Mouse (Mus musculus): ENCODE data around the gene Asprv1.

DNA sequence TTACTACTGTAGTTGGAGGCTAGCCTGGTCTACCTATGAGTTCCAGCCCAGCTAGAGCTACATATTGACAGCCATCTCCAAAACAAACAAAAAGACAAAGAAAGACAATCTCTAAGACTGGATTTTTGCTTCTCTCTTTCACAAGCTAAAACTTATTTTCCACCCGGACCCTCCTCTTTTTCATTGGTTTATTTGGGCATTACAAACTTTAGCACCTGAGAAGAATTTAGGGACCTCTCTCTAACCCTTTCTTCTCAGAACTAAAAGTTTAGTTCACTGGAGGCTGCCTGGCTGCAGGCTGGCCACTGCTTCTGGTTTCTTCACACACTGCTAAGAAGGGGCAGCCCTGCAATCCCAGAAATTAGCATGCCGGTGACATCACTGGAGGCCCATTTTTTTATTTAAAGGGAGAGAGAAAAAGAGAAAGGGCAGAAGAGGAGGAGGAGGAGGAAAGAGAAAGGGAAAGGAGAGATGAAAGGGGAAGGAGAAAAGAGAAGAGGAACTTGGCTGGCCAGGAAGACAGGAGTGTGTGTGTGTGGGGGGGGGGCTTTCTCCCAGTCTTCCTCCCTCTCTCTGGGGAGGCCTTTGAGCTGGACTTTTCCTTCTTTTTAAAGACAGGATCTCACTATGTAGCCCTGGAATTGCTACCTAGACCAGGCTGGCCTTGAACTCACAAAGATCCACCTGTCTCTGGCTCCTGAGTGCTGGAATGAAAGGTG, 48.7 kb upstream of the Asprv1 start:
- TF ChIP-seq CTCF (IDR thresholded peaks at IDR 0.05; ENCODE audit: borderline replicate concordance, extremely low read depth, insufficient read depth, insufficient read length) (no peak), POLR2A (IDR thresholded peaks at IDR 0.05; ENCODE audit: borderline replicate concordance, extremely low read depth, insufficient read depth, insufficient read length, poor library complexity, severe bottlenecking) (no peak)
